8 mouse cellular contexts compared by ENCODE assay signal in genomic region chr7:25248846-25249313, GRCm38 (mm10). TPM values are rescaled to one million over a fixed set of nuclear protein-coding genes. Genes with fewer than 3 reads are reported as not detected.
DNase-seq lines count a peak whose midpoint lies in the region; ATAC-seq and TF ChIP-seq lines count a peak whose summit lies in the region.

No protein-coding gene starts in this region.

- DNase-seq in embryo, embryonic 11 days, result peak; percentile 66
- DNase-seq in embryo, embryonic 10.5 days (ENCODE audit: low spot score), result no peak
- DNase-seq in 416B (ENCODE audit: low read depth), result peak; percentile 63
- DNase-seq in embryonic facial prominence, embryonic 11.5 days (ENCODE audit: low spot score), result peak; percentile 59
- no peak for DNase-seq in midbrain, embryonic 14.5 days
- DNase-seq in layer of hippocampus, adult 9-11 months, result no peak
- DNase-seq in urinary bladder, postnatal 10 days (ENCODE audit: low spot score), result no peak

- 0% methylated on average over 25 of the region's 25 CpGs for WGBS in embryonic facial prominence, embryonic 11.5 days
- WGBS in intestine, postnatal 0 days, result under 1% methylated on average over 25 of the region's 25 CpGs
- under 1% methylated on average over 25 of the region's 25 CpGs for WGBS in midbrain, embryonic 14.5 days

- H3K36me3 ChIP-seq in embryonic facial prominence, embryonic 11.5 days (replicated peaks; ENCODE audit: control insufficient read depth, insufficient read depth, low read depth, low read length), result peaks cover 10% of the 10 kb centered on the region
- peaks cover 23% of the 10 kb centered on the region for H3K36me3 ChIP-seq in intestine, postnatal 0 days (ENCODE audit: control insufficient read depth, insufficient read depth)
- H3K36me3 ChIP-seq in midbrain, embryonic 14.5 days (ENCODE audit: control insufficient read depth, insufficient read depth, low read length), result no peaks in the 10 kb centered on the region

- H3K4me2 ChIP-seq in embryonic facial prominence, embryonic 11.5 days (ENCODE audit: low read depth, low read length), result peak overlapping the region; percentile 95
- H3K4me2 ChIP-seq in intestine, postnatal 0 days (replicated peaks; ENCODE audit: low read depth), result peak overlapping the region; percentile 73
- peak overlapping the region; percentile 99 for H3K4me2 ChIP-seq in midbrain, embryonic 14.5 days (ENCODE audit: low read length)

- peak overlapping the region; percentile 99 for H3K4me3 ChIP-seq in embryonic facial prominence, embryonic 11.5 days (ENCODE audit: low read depth, low read length)
- H3K4me3 ChIP-seq in intestine, postnatal 0 days (ENCODE audit: low read depth, low read length), result peak overlapping the region; percentile 91
- peak overlapping the region; percentile 73 for H3K4me3 ChIP-seq in midbrain, embryonic 14.5 days (replicated peaks; ENCODE audit: low read depth, low read length)

- no peaks in the 10 kb centered on the region for H3K9me3 ChIP-seq in embryonic facial prominence, embryonic 11.5 days (replicated peaks; ENCODE audit: control insufficient read depth, low read length)
- no peaks in the 10 kb centered on the region for H3K9me3 ChIP-seq in intestine, postnatal 0 days (ENCODE audit: control insufficient read depth)
- H3K9me3 ChIP-seq in midbrain, embryonic 14.5 days (ENCODE audit: control insufficient read depth, low read length), result no peaks in the 10 kb centered on the region

- TF ChIP-seq CTCF in intestine, postnatal 0 days (IDR thresholded peaks at IDR 0.05; ENCODE audit: low read depth), result no peak

- no peak for ATAC-seq in embryonic facial prominence, embryonic 11.5 days (replicated peaks; ENCODE audit: insufficient number of reproducible peaks, low FRiP score, low TSS enrichment, low read depth)
- ATAC-seq in intestine, postnatal 0 days, result peak; percentile 17; the same call in 1 of the 2 replicates
- no peak for ATAC-seq in midbrain, embryonic 14.5 days (ENCODE audit: low FRiP score, low TSS enrichment)

- peak overlapping the region; percentile 98 for H3K27ac ChIP-seq in embryonic facial prominence, embryonic 11.5 days (replicated peaks; ENCODE audit: low read depth, low read length)
- peak overlapping the region; percentile 96 for H3K27ac ChIP-seq in intestine, postnatal 0 days (ENCODE audit: low read depth, low read length)
- H3K27ac ChIP-seq in midbrain, embryonic 14.5 days (replicated peaks; ENCODE audit: low read depth, low read length), result peak overlapping the region; percentile 81

- H3K4me1 ChIP-seq in embryonic facial prominence, embryonic 11.5 days (ENCODE audit: control insufficient read depth, insufficient read depth, low read length), result peaks cover 14% of the 10 kb centered on the region
- peaks cover 7% of the 10 kb centered on the region; the same call in 1 of the 2 replicates for H3K4me1 ChIP-seq in intestine, postnatal 0 days (replicated peaks; ENCODE audit: control insufficient read depth, insufficient read depth, low read length)
- peaks cover 39% of the 10 kb centered on the region for H3K4me1 ChIP-seq in midbrain, embryonic 14.5 days (ENCODE audit: control insufficient read depth, insufficient read depth, low read length)

- H3K27me3 ChIP-seq in embryonic facial prominence, embryonic 11.5 days (ENCODE audit: control insufficient read depth, insufficient read depth, low read length), result no peaks in the 10 kb centered on the region
- H3K27me3 ChIP-seq in intestine, postnatal 0 days (replicated peaks; ENCODE audit: control insufficient read depth, insufficient read depth, low read length), result no peaks in the 10 kb centered on the region
- no peaks in the 10 kb centered on the region for H3K27me3 ChIP-seq in midbrain, embryonic 14.5 days (ENCODE audit: control insufficient read depth, insufficient read depth, low read length)

- H3K9ac ChIP-seq in embryonic facial prominence, embryonic 11.5 days (replicated peaks; ENCODE audit: low read length), result peak overlapping the region; percentile 93
- peak overlapping the region; percentile 80 for H3K9ac ChIP-seq in intestine, postnatal 0 days (ENCODE audit: low read depth, low read length)
- peak overlapping the region; percentile 59 for H3K9ac ChIP-seq in midbrain, embryonic 14.5 days (replicated peaks; ENCODE audit: low read length)

RNA-seq across cellular contexts. Expression of gene Erf, which starts 1.7 kb away (rescaled TPM):
- polyA plus RNA-seq in embryonic facial prominence, embryonic 11.5 days (2014; fragmentation: Nextera tagmentation; extraction: Ambion mirVana), result 19.4 and 22.6 TPM in 2 replicates
- polyA plus RNA-seq in intestine, postnatal 0 days (2015; fragmentation: Nextera tagmentation; extraction: Ambion mirVana), result 7.8 and 8.4 TPM in 2 replicates
- 2.2 and 4.8 TPM in 2 replicates for polyA plus RNA-seq in midbrain, embryonic 14.5 days (2014; fragmentation: Nextera tagmentation; extraction: Ambion mirVana)

RNA-seq across cellular contexts. Expression of gene Gsk3a, which starts 11.2 kb away (rescaled TPM):
- polyA plus RNA-seq in embryonic facial prominence, embryonic 11.5 days (2014; fragmentation: Nextera tagmentation; extraction: Ambion mirVana), result 12.6 and 15.7 TPM in 2 replicates
- polyA plus RNA-seq in intestine, postnatal 0 days (2015; fragmentation: Nextera tagmentation; extraction: Ambion mirVana), result 8.8 and 9.7 TPM in 2 replicates
- polyA plus RNA-seq in midbrain, embryonic 14.5 days (2014; fragmentation: Nextera tagmentation; extraction: Ambion mirVana), result 20.7 and 26.0 TPM in 2 replicates

RNA-seq across cellular contexts. Expression of gene Cic, which starts 18.6 kb away (rescaled TPM):
- 26.6 and 27.0 TPM in 2 replicates for polyA plus RNA-seq in embryonic facial prominence, embryonic 11.5 days (2014; fragmentation: Nextera tagmentation; extraction: Ambion mirVana)
- polyA plus RNA-seq in intestine, postnatal 0 days (2015; fragmentation: Nextera tagmentation; extraction: Ambion mirVana), result 17.2 and 21.7 TPM in 2 replicates
- polyA plus RNA-seq in midbrain, embryonic 14.5 days (2014; fragmentation: Nextera tagmentation; extraction: Ambion mirVana), result 47.3 and 52.0 TPM in 2 replicates

RNA-seq across cellular contexts. Expression of gene Zfp526, which starts 27.7 kb away (rescaled TPM):
- 2.5 and 3.5 TPM in 2 replicates for polyA plus RNA-seq in embryonic facial prominence, embryonic 11.5 days (2014; fragmentation: Nextera tagmentation; extraction: Ambion mirVana)
- polyA plus RNA-seq in intestine, postnatal 0 days (2015; fragmentation: Nextera tagmentation; extraction: Ambion mirVana), result 1.1 and 1.3 TPM in 2 replicates
- polyA plus RNA-seq in midbrain, embryonic 14.5 days (2014; fragmentation: Nextera tagmentation; extraction: Ambion mirVana), result 2.5 TPM in 2 replicates

RNA-seq across cellular contexts. Expression of gene Dedd2, which starts 28.5 kb away (rescaled TPM):
- polyA plus RNA-seq in embryonic facial prominence, embryonic 11.5 days (2014; fragmentation: Nextera tagmentation; extraction: Ambion mirVana), result 7.7 and 7.9 TPM in 2 replicates
- 14.8 and 15.8 TPM in 2 replicates for polyA plus RNA-seq in intestine, postnatal 0 days (2015; fragmentation: Nextera tagmentation; extraction: Ambion mirVana)
- polyA plus RNA-seq in midbrain, embryonic 14.5 days (2014; fragmentation: Nextera tagmentation; extraction: Ambion mirVana), result 15.7 and 15.9 TPM in 2 replicates

Comparison
In these comparisons a context has a peak if more than half of its experiments do, and no peak if none do; other contexts are left out.
1. DNase-seq: peak in embryo, embryonic 11 days (single experiment), 416B (single experiment) and embryonic facial prominence, embryonic 11.5 days (single experiment); none in embryo, embryonic 10.5 days (single experiment), midbrain, embryonic 14.5 days (single experiment), layer of hippocampus, adult 9-11 months (single experiment) and urinary bladder, postnatal 10 days (single experiment).
2. Peak in every context shown above with its lines, with median percentiles within 50 percentile points of each other: H3K27ac ChIP-seq, H3K4me2 ChIP-seq, H3K4me3 ChIP-seq and H3K9ac ChIP-seq.